In the genomic region with DNA sequence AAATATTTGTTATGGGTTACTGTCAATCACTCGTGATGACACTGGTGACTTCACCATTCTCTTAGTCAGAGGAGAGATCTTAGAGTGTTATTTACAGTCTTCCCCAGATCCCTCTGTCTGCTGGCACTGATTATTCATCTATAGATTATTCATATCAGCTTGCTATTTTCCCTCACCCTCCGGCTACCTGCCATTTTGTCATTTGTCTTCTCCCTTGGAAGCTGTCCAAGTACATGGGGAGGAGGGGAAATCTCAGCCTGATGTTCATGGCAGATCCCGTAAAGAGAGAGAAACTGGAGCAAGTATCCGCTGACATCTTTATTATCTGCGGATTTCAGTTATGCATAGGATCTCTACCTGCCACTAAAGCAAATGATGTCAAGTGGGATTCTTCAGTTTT, we compare ENCODE assay signal across 19 mouse cellular contexts.
"Had no signal": no experiment of that assay in that cellular context is flagged by ENCODE, and none has a peak within 500 bp of the region (broad histone marks: within the 10 kb centered on the region; RNA-seq: fewer than 3 reads in every experiment).

No protein-coding gene starts in this region.

- H3K4me1 ChIP-seq: limb, embryonic 12.5 days; limb, embryonic 15.5 days had no signal

- DNase-seq: kidney, adult 2 months; kidney, postnatal 25 days; layer of hippocampus, adult 9-11 months; liver, postnatal 0 days; lung, embryonic 14.5 days; thymus, adult 18-20 months; thymus, postnatal 36 days had no signal

- H3K27ac ChIP-seq: kidney, postnatal 0 days; layer of hippocampus, adult 2 months; left cerebral cortex, adult 2 months; limb, embryonic 12.5 days; limb, embryonic 15.5 days; liver, embryonic 14.5 days; macrophage; neural tube, embryonic 13.5 days had no signal

- ATAC-seq: intestine, postnatal 0 days; liver, postnatal 0 days; lung, postnatal 0 days had no signal

- H3K4me3 ChIP-seq: layer of hippocampus, adult 2 months; left cerebral cortex, adult 2 months; limb, embryonic 12.5 days; limb, embryonic 15.5 days; myocyte; neural tube, embryonic 13.5 days had no signal

- H3K9ac ChIP-seq: limb, embryonic 12.5 days; limb, embryonic 15.5 days; liver, embryonic 14.5 days; liver, postnatal 0 days; lung, embryonic 14.5 days; neural tube, embryonic 13.5 days had no signal

- H3K27me3 ChIP-seq: limb, embryonic 12.5 days; limb, embryonic 15.5 days; neural tube, embryonic 13.5 days had no signal

- H3K9me3 ChIP-seq: limb, embryonic 12.5 days; limb, embryonic 15.5 days; neural tube, embryonic 13.5 days had no signal

- H3K36me3 ChIP-seq: limb, embryonic 12.5 days; limb, embryonic 15.5 days; neural tube, embryonic 13.5 days had no signal

- H3K4me2 ChIP-seq: limb, embryonic 12.5 days; limb, embryonic 15.5 days; liver, embryonic 11.5 days; lung, embryonic 14.5 days; neural tube, embryonic 13.5 days had no signal
